ENCODE assay signal across 9 mouse cellular contexts in the genomic region with DNA sequence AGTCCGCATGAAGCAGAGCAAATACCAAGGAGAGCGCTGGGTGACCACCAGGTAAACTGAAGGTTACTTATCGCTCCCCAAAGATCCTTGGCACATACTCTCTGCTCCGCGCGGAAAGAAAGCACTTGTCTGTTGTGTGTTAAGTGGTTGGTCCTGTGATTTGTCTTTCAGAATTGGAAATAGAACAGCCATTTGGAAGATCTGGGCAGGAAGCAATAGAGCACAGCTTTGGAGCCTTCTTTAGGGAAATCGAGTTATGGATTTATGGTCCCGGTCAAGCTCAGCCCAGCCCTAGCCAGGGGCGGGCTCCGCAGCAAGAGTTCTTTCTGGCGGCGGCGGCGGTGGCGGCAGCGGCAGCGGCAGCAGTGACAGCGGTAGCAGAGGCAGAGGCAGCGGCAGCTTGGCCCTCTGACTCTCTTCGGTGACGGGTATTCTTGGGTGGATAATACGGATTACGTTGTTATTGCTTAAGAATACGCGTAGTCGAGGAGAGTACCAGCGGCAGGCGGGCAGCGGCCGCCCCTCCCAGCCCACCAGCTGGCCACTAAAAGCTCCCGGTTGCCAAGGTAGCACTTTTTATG.
DNase-seq lines count a peak whose midpoint lies in the region; ATAC-seq lines count a peak whose summit lies in the region.
"Had no signal": no experiment of that assay in that cellular context is flagged by ENCODE, and none has a peak within 500 bp of the region (broad histone marks: within the 10 kb centered on the region; RNA-seq: fewer than 3 reads in every experiment).

No protein-coding gene starts in this region.

- intact Hi-C loops in left cerebral cortex, postnatal 36 days (cut with DNase I) = loop anchor here (5.0 to 10.0 kb wide), 5 partner anchors 79 to 1759 kb away; partner anchors contain the start of gene Dpyd

- H3K27me3 ChIP-seq in heart, embryonic 14.5 days (ENCODE audit: control insufficient read depth, insufficient read depth, low read length) = peaks cover 58% of the 10 kb centered on the region
- no peaks in the 10 kb centered on the region for H3K27me3 ChIP-seq in forebrain, embryonic 14.5 days (replicated peaks; ENCODE audit: control insufficient read depth, insufficient read depth, low read length)
- peaks cover 10% of the 10 kb centered on the region; the same call in 1 of the 2 replicates for H3K27me3 ChIP-seq in neural tube, embryonic 12.5 days (replicated peaks)

- ATAC-seq in heart, embryonic 14.5 days (ENCODE audit: insufficient number of reproducible peaks, insufficient read depth, low FRiP score, low read depth) = no peak
- 0 out of 2 replicates have a peak, but pooled peaks have one; percentile 15 for ATAC-seq in forebrain, embryonic 14.5 days
- peak; percentile 11; the same call in 1 of the 2 replicates for ATAC-seq in neural tube, embryonic 12.5 days (ENCODE audit: low FRiP score, low read depth)
- ATAC-seq in inflammation-experienced regulatory T-cells, adult 6 months = no peak
- ATAC-seq: Patski had no signal

- no peak overlapping the region for H3K9ac ChIP-seq in heart, embryonic 14.5 days (ENCODE audit: low read length)
- peak overlapping the region; percentile 70 for H3K9ac ChIP-seq in forebrain, embryonic 14.5 days (ENCODE audit: low read length)
- H3K9ac ChIP-seq in neural tube, embryonic 12.5 days = peak overlapping the region; percentile 59

- H3K4me1 ChIP-seq in heart, embryonic 14.5 days (ENCODE audit: control insufficient read depth in 2 of 2, insufficient read depth in 2 of 2, low read length in 2 of 2) = peaks cover 13 to 21% of the 10 kb centered on the region in 2 experiments; a peak in 3 of 4 replicates
- peaks cover 4% of the 10 kb centered on the region; the same call in 1 of the 2 replicates for H3K4me1 ChIP-seq in forebrain, embryonic 14.5 days (ENCODE audit: control insufficient read depth, insufficient read depth, low read length)
- peaks cover 15% of the 10 kb centered on the region for H3K4me1 ChIP-seq in neural tube, embryonic 12.5 days

- H3K36me3 ChIP-seq in heart, embryonic 14.5 days (ENCODE audit: control insufficient read depth, insufficient read depth, low read length) = no peaks in the 10 kb centered on the region
- no peaks in the 10 kb centered on the region for H3K36me3 ChIP-seq in forebrain, embryonic 14.5 days (ENCODE audit: control insufficient read depth, insufficient read depth, low read length)
- H3K36me3 ChIP-seq in neural tube, embryonic 12.5 days = no peaks in the 10 kb centered on the region

- no peak overlapping the region for H3K27ac ChIP-seq in heart, embryonic 14.5 days (replicated peaks in 1 of 2; ENCODE audit: control insufficient read depth in 1 of 2, insufficient read depth in 1 of 2, low read depth in 2 of 2, low read length in 2 of 2)
- peak overlapping the region; percentile 79 for H3K27ac ChIP-seq in forebrain, embryonic 14.5 days (ENCODE audit: low read depth, low read length)
- 0 out of 2 replicates have a peak overlapping the region, but pooled peaks have one; percentile 6 for H3K27ac ChIP-seq in neural tube, embryonic 12.5 days

- peak overlapping the region; percentile 87 for H3K4me2 ChIP-seq in heart, embryonic 14.5 days (ENCODE audit: low read length)
- peak overlapping the region; percentile 95 for H3K4me2 ChIP-seq in forebrain, embryonic 14.5 days (ENCODE audit: low read length)
- H3K4me2 ChIP-seq in neural tube, embryonic 12.5 days (replicated peaks) = peak overlapping the region; percentile 95

- under 1% methylated on average over 31 of the region's 31 CpGs for WGBS in heart, embryonic 14.5 days
- whole genome bisulfite sequencing in forebrain, embryonic 14.5 days = under 1% methylated on average over 31 of the region's 31 CpGs
- 1% methylated on average over 31 of the region's 31 CpGs for WGBS in neural tube, embryonic 12.5 days

- H3K4me3 ChIP-seq in heart, embryonic 14.5 days (ENCODE audit: control insufficient read depth in 1 of 2, insufficient read depth in 1 of 2, low read depth in 1 of 2, low read length in 2 of 2) = peak overlapping the region; percentile 32 to 47
- H3K4me3 ChIP-seq in forebrain, embryonic 14.5 days (ENCODE audit: low read depth, low read length) = peak overlapping the region; percentile 41
- H3K4me3 ChIP-seq in neural tube, embryonic 12.5 days = peak overlapping the region; percentile 47

- H3K9me3 ChIP-seq in heart, embryonic 14.5 days (ENCODE audit: control insufficient read depth, low read length) = no peaks in the 10 kb centered on the region
- H3K9me3 ChIP-seq in forebrain, embryonic 14.5 days (replicated peaks; ENCODE audit: control insufficient read depth, low read length) = no peaks in the 10 kb centered on the region
- H3K9me3 ChIP-seq in neural tube, embryonic 12.5 days = no peaks in the 10 kb centered on the region

- DNase-seq in heart, adult 9 months (ENCODE audit: low spot score in 2 of 2) = no peak
- peak; percentile 31 for DNase-seq in adrenal gland, postnatal 14 days
- peak; percentile 69 for DNase-seq in forebrain, embryonic 14.5 days (ENCODE audit: low spot score)
- DNase-seq in left cerebral cortex, postnatal 36 days (ENCODE audit: low spot score in 2 of 2) = peak; percentile 52 to 68
- DNase-seq in c-Kit-positive CD71-positive TER-119-positive erythroid progenitor cells, embryonic 14.5 days (ENCODE audit: low spot score) = no peak

Comparison
In these comparisons a context has a peak if more than half of its experiments do, and no peak if none do; other contexts are left out.
1. ATAC-seq: peak in forebrain, embryonic 14.5 days (single experiment) and neural tube, embryonic 12.5 days (single experiment); none in heart, embryonic 14.5 days (single experiment) and inflammation-experienced regulatory T-cells, adult 6 months (single experiment).
2. H3K27ac ChIP-seq: peak in forebrain, embryonic 14.5 days (single experiment) and neural tube, embryonic 12.5 days (single experiment); none in heart, embryonic 14.5 days (0 of 2).
3. DNase-seq: peak in adrenal gland, postnatal 14 days (single experiment), forebrain, embryonic 14.5 days (single experiment) and left cerebral cortex, postnatal 36 days (2 of 2); none in heart, adult 9 months (0 of 2) and c-Kit-positive CD71-positive TER-119-positive erythroid progenitor cells, embryonic 14.5 days (single experiment).
4. Peak in every context shown above with its lines, with median percentiles within 50 percentile points of each other: H3K4me2 ChIP-seq and H3K4me3 ChIP-seq.